Mouse (Mus musculus) erythroblast, embryonic 14.5 days (primary cell): ENCODE results near the gene Mstn.

Experiments used
- GATA1 ChIP-seq: IDR thresholded peaks from 2 replicates; pipeline ENCODE4 v1.6.1; 2012; ENCODE audit warnings: low read length, inconsistent platforms, mixed read lengths
- TAL1 ChIP-seq: IDR thresholded peaks from 3 replicates; pipeline ENCODE4 v1.6.1; 2012; ENCODE audit warnings: low read length, inconsistent platforms, mixed read lengths

DNA sequence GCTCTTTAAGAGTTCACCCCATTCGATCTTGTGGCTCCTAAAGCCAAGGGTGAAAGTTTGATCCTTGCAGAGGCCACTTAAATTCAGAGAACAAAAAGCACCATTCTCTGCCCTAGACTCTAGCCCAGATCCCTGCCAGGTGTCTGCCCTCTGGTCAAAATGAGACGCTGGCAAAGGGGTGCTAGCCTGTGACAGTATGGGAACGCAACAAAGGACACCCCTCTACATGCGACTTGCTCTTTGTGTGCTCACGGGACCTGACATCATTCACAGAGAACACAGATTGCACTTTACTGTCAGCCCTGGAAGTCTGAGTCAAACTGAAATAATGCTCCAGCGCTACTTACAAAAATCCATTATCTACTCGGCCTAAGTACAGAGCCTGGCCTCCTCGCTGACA, 941 bp upstream of the Mstn start:
- no peak for TF ChIP-seq TAL1
- no peak for TF ChIP-seq GATA1
